Mouse (Mus musculus) cerebral cortex, adult 2 months (tissue): ENCODE measurements around the gene Dtnbp1.

Experiments used
- WGBS: fragments of 180-500 bp; shearing (Covaris S2); methylation state at CpG from one replicate; pipeline ENCODE4 v1.1.7; 2018; 5-methylcytosine and 5-hydroxymethylcytosine counted together

Gene Dtnbp1

DNA sequence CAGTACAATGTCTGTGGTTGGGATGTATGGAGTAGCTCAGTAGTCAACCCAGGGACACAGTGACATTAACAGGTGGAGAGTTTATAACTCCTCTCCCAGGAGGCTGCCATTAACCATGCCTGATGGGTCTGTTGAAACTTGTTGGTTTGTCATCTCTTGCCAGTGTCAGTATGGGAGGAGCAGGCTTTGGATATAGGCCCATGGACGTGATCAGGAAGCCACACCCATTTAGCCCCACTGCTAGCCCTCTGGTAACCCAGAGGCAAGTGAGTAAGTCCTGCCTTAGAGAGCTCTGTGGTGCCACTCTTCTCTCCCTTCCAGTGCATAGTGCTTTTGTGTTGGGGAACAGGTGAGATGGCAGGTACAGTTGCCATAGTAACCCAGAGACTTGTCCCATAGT lies 97.7 kb downstream of the Dtnbp1 start:
- WGBS, result 80% methylated on average over 1 of the region's 1 CpGs

DNA sequence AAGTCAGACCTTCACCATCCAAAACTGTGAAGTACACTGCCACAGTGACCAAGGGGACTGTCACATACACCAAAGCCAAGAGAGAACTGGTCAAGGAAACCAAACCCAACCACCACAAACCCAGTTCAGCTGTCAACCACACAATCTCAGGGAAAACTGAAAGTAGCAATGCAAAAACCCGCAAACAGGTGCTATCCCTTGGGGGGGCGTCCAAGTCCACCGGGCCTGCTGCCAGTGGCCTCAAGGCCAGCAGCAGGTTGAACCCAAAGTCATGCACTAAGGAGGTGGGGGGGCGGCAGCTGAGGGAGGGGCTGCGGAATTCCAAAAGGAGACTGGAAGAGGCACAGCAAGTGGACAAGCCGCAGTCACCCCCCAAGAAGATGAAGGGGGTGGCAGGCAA lies 99.6 kb downstream of the Dtnbp1 start:
- WGBS, result 94% methylated on average over 6 of the region's 6 CpGs

DNA sequence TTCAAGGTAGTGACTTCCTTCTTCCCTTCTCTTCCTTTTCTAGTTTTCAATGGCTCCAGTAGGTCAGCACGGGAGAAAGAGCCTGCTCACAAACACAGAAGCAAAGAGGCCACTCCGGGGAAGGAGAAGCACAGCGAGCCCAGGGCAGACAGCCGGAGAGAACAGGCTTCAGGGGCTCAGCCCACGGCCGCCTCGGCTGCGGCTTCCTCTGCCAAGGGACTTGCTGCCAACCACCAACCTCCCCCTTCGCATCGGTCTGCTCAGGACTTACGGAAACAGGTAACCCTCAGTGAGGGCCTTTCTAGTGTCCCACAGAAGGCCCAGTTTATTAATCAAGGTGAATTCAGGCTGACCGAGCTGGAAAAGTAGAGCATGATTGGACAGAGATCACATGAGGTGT lies 105.7 kb downstream of the Dtnbp1 start:
- 91% methylated on average over 12 of the region's 12 CpGs for WGBS

DNA sequence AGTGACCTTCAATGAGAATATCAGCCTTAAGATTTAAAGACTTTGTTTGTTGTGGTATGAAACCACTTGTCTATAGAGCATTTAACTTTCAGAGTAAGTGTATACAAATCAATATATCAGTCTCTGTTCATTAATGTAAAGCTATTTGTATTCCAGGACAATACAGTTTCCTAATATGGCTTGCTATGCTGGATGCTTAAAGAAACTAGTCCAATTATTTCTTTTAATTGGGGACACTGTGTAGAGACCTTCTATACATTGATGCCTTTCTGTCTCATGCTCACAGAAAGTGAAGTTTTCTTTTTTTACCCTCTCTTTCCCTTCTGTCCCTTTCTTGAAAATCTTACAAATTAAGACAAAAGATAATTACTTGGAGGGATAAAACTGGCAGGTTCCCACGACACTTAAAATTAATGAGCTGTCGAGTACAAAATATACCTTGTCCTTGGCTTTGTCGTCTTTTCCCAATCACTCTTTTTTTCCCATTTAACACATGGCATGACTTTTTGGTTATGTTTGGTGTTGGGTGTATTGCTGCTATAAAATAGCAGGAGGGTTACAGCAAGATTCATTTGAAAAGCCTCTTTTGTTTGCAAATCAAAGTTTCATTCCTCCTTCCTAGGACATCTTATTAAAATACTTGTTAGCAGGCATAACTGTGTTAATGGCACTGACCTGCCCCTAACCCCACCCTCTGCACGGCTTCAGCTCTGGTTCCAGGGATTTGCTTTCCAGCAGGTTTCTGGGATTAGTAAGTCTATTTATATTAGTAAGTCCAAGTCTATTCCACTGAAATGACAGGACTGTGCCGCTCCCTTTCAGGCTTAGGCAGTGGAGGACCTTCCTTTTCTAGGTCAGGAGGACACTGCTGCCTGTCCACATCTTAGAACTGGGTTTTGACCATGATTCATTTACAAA lies 109.9 kb downstream of the Dtnbp1 start:
- WGBS, result 68% methylated on average over 5 of the region's 5 CpGs

GRCm38 (mm10) chr13:44890612-44891011 lies 111.3 kb downstream of the Dtnbp1 start:
- 59% methylated on average over 2 of the region's 2 CpGs for WGBS

GRCm38 (mm10) chr13:44886221-44886620 lies 115.7 kb downstream of the Dtnbp1 start:
- WGBS, result 100% methylated on average over 2 of the region's 2 CpGs

- 62% methylated on average over 4 of the region's 4 CpGs for WGBS
Measured at GRCm38 (mm10) chr13:44881001-44881400, 120.9 kb downstream of the Dtnbp1 start.

GRCm38 (mm10) chr13:44876799-44877198 lies 125.1 kb downstream of the Dtnbp1 start:
- WGBS, result 74% methylated on average over 2 of the region's 2 CpGs
